Mouse (Mus musculus): ENCODE results near the gene Serhl. TPM values are rescaled to one million over a fixed set of nuclear protein-coding genes. Genes with fewer than 3 reads are reported as not detected.

Serhl gene
- polyA plus RNA-seq, 1 experiment from 2014 or later = 80.1 TPM

- no peak for ATAC-seq (ENCODE audit: insufficient number of reproducible peaks, insufficient read depth, low FRiP score, low read depth)
- Histone ChIP-seq H3K9me3 (ENCODE audit: control insufficient read depth, low read length) (no peaks in the 10 kb centered on the region), H3K9ac (ENCODE audit: low read length) (no peak overlapping the region), H3K4me1 (ENCODE audit: control insufficient read depth in 2 of 2, insufficient read depth in 2 of 2, low read length in 2 of 2) (0 out of 4 replicates have a peak, but pooled peaks cover 0 to 2% of the 10 kb centered on the region in 2 experiments), H3K27me3 (ENCODE audit: control insufficient read depth, insufficient read depth, low read length) (no peaks in the 10 kb centered on the region), H3K36me3 (ENCODE audit: control insufficient read depth, insufficient read depth, low read length) (peaks cover 78% of the 10 kb centered on the region), H3K27ac (replicated peaks in 1 of 2; ENCODE audit: control insufficient read depth in 1 of 2, insufficient read depth in 1 of 2, low read depth in 2 of 2, low read length in 2 of 2) (no peak overlapping the region), H3K4me3 (ENCODE audit: control insufficient read depth in 1 of 2, insufficient read depth in 1 of 2, low read depth in 1 of 2, low read length in 2 of 2) (no peak overlapping the region), H3K4me2 (ENCODE audit: low read length) (no peak overlapping the region)
- WGBS = 69% methylated on average over 11 of the region's 11 CpGs
These were observed 67.8 kb downstream of the Serhl start for GRCm38 (mm10) chr15:83156929-83157666.

GRCm38 (mm10) chr15:83157667-83158064 lies 68.4 kb downstream of the Serhl start:
- ATAC-seq (ENCODE audit: insufficient number of reproducible peaks, insufficient read depth, low FRiP score, low read depth) = no peak
- Histone ChIP-seq H3K9me3 (ENCODE audit: control insufficient read depth, low read length) (no peaks in the 10 kb centered on the region), H3K36me3 (ENCODE audit: control insufficient read depth, insufficient read depth, low read length) (peaks cover 83% of the 10 kb centered on the region), H3K4me2 (ENCODE audit: low read length) (no peak overlapping the region), H3K9ac (ENCODE audit: low read length) (no peak overlapping the region), H3K27me3 (ENCODE audit: control insufficient read depth, insufficient read depth, low read length) (no peaks in the 10 kb centered on the region), H3K27ac (replicated peaks in 1 of 2; ENCODE audit: control insufficient read depth in 1 of 2, insufficient read depth in 1 of 2, low read depth in 2 of 2, low read length in 2 of 2) (no peak overlapping the region), H3K4me1 (ENCODE audit: control insufficient read depth in 2 of 2, insufficient read depth in 2 of 2, low read length in 2 of 2) (0 out of 4 replicates have a peak, but pooled peaks cover 0 to 2% of the 10 kb centered on the region in 2 experiments), H3K4me3 (ENCODE audit: control insufficient read depth in 1 of 2, insufficient read depth in 1 of 2, low read depth in 1 of 2, low read length in 2 of 2) (no peak overlapping the region)
- 96% methylated on average over 6 of the region's 6 CpGs for WGBS

GRCm38 (mm10) chr15:83158587-83159160 lies 69.4 kb downstream of the Serhl start:
- H3K36me3 ChIP-seq (ENCODE audit: control insufficient read depth, insufficient read depth, low read length) = peaks cover 80% of the 10 kb centered on the region
- WGBS = 88% methylated on average over 7 of the region's 7 CpGs

GRCm38 (mm10) chr15:83159823-83160222 lies 70.5 kb downstream of the Serhl start:
- Histone ChIP-seq H3K27ac (replicated peaks in 1 of 2; ENCODE audit: control insufficient read depth in 1 of 2, insufficient read depth in 1 of 2, low read depth in 2 of 2, low read length in 2 of 2) (no peak overlapping the region), H3K4me1 (ENCODE audit: control insufficient read depth in 2 of 2, insufficient read depth in 2 of 2, low read length in 2 of 2) (peaks cover 2 to 3% of the 10 kb centered on the region in 2 experiments; a peak in 3 of 4 replicates), H3K36me3 (ENCODE audit: control insufficient read depth, insufficient read depth, low read length) (peaks cover 72% of the 10 kb centered on the region), H3K9me3 (ENCODE audit: control insufficient read depth, low read length) (no peaks in the 10 kb centered on the region), H3K9ac (ENCODE audit: low read length) (no peak overlapping the region), H3K4me3 (ENCODE audit: control insufficient read depth in 1 of 2, insufficient read depth in 1 of 2, low read depth in 1 of 2, low read length in 2 of 2) (no peak overlapping the region), H3K4me2 (ENCODE audit: low read length) (no peak overlapping the region), H3K27me3 (ENCODE audit: control insufficient read depth, insufficient read depth, low read length) (no peaks in the 10 kb centered on the region)
- ATAC-seq (ENCODE audit: insufficient number of reproducible peaks, insufficient read depth, low FRiP score, low read depth) = no peak
- WGBS = 94% methylated on average over 9 of the region's 9 CpGs

More at GRCm38 (mm10) chr15:83158587-83159160, 69.4 kb downstream of the Serhl start:
- Histone ChIP-seq H3K4me3 (ENCODE audit: control insufficient read depth in 1 of 2, insufficient read depth in 1 of 2, low read depth in 1 of 2, low read length in 2 of 2) (no peak overlapping the region), H3K4me1 (ENCODE audit: control insufficient read depth in 2 of 2, insufficient read depth in 2 of 2, low read length in 2 of 2) (0 out of 4 replicates have a peak, but pooled peaks cover 0 to 2% of the 10 kb centered on the region in 2 experiments), H3K27ac (replicated peaks in 1 of 2; ENCODE audit: control insufficient read depth in 1 of 2, insufficient read depth in 1 of 2, low read depth in 2 of 2, low read length in 2 of 2) (no peak overlapping the region), H3K4me2 (ENCODE audit: low read length) (no peak overlapping the region), H3K9me3 (ENCODE audit: control insufficient read depth, low read length) (no peaks in the 10 kb centered on the region), H3K9ac (ENCODE audit: low read length) (no peak overlapping the region), H3K27me3 (ENCODE audit: control insufficient read depth, insufficient read depth, low read length) (no peaks in the 10 kb centered on the region)
- ATAC-seq (ENCODE audit: insufficient number of reproducible peaks, insufficient read depth, low FRiP score, low read depth) = no peak

- peaks cover 7 to 8% of the 10 kb centered on the region in 2 experiments for H3K4me1 ChIP-seq (ENCODE audit: control insufficient read depth in 2 of 2, insufficient read depth in 2 of 2, low read length in 2 of 2)
- no peak for ATAC-seq (ENCODE audit: insufficient number of reproducible peaks, insufficient read depth, low FRiP score, low read depth)
- H3K27me3 ChIP-seq (ENCODE audit: control insufficient read depth, insufficient read depth, low read length) = no peaks in the 10 kb centered on the region
- H3K9ac ChIP-seq (ENCODE audit: low read length) = no peak overlapping the region
- no peak overlapping the region for H3K4me2 ChIP-seq (ENCODE audit: low read length)
- H3K36me3 ChIP-seq (ENCODE audit: control insufficient read depth, insufficient read depth, low read length) = peaks cover 69% of the 10 kb centered on the region
- H3K27ac ChIP-seq (replicated peaks in 1 of 2; ENCODE audit: control insufficient read depth in 1 of 2, insufficient read depth in 1 of 2, low read depth in 2 of 2, low read length in 2 of 2) = no peak overlapping the region
- H3K4me3 ChIP-seq (ENCODE audit: control insufficient read depth in 1 of 2, insufficient read depth in 1 of 2, low read depth in 1 of 2, low read length in 2 of 2) = no peak overlapping the region
- 89% methylated on average over 4 of the region's 4 CpGs for WGBS
- no peaks in the 10 kb centered on the region for H3K9me3 ChIP-seq (ENCODE audit: control insufficient read depth, low read length)
These were observed 71.3 kb downstream of the Serhl start for GRCm38 (mm10) chr15:83160561-83160960.

GRCm38 (mm10) chr15:83161062-83161748 lies 71.9 kb downstream of the Serhl start:
- no peak overlapping the region for H3K4me2 ChIP-seq (ENCODE audit: low read length)
- peaks cover 69% of the 10 kb centered on the region for H3K36me3 ChIP-seq (ENCODE audit: control insufficient read depth, insufficient read depth, low read length)
- no peak for ATAC-seq (ENCODE audit: insufficient number of reproducible peaks, insufficient read depth, low FRiP score, low read depth)
- no peak overlapping the region for H3K4me3 ChIP-seq (ENCODE audit: control insufficient read depth in 1 of 2, insufficient read depth in 1 of 2, low read depth in 1 of 2, low read length in 2 of 2)
- H3K9ac ChIP-seq (ENCODE audit: low read length) = no peak overlapping the region
- H3K27me3 ChIP-seq (ENCODE audit: control insufficient read depth, insufficient read depth, low read length) = no peaks in the 10 kb centered on the region
- H3K9me3 ChIP-seq (ENCODE audit: control insufficient read depth, low read length) = no peaks in the 10 kb centered on the region
- 69% methylated on average over 10 of the region's 10 CpGs for WGBS
- no peak overlapping the region for H3K27ac ChIP-seq (replicated peaks in 1 of 2; ENCODE audit: control insufficient read depth in 1 of 2, insufficient read depth in 1 of 2, low read depth in 2 of 2, low read length in 2 of 2)
- peaks cover 9 to 10% of the 10 kb centered on the region in 2 experiments for H3K4me1 ChIP-seq (ENCODE audit: control insufficient read depth in 2 of 2, insufficient read depth in 2 of 2, low read length in 2 of 2)

- Histone ChIP-seq H3K4me2 (ENCODE audit: low read length) (no peak overlapping the region), H3K4me3 (ENCODE audit: control insufficient read depth in 1 of 2, insufficient read depth in 1 of 2, low read depth in 1 of 2, low read length in 2 of 2) (no peak overlapping the region), H3K36me3 (ENCODE audit: control insufficient read depth, insufficient read depth, low read length) (peaks cover 61% of the 10 kb centered on the region), H3K27ac (replicated peaks in 1 of 2; ENCODE audit: control insufficient read depth in 1 of 2, insufficient read depth in 1 of 2, low read depth in 2 of 2, low read length in 2 of 2) (no peak overlapping the region), H3K27me3 (ENCODE audit: control insufficient read depth, insufficient read depth, low read length) (no peaks in the 10 kb centered on the region), H3K9me3 (ENCODE audit: control insufficient read depth, low read length) (no peaks in the 10 kb centered on the region), H3K9ac (ENCODE audit: low read length) (no peak overlapping the region), H3K4me1 (ENCODE audit: control insufficient read depth in 2 of 2, insufficient read depth in 2 of 2, low read length in 2 of 2) (peaks cover 17% of the 10 kb centered on the region in 2 experiments)
- WGBS = 96% methylated on average over 4 of the region's 4 CpGs
- no peak for ATAC-seq (ENCODE audit: insufficient number of reproducible peaks, insufficient read depth, low FRiP score, low read depth)
These were observed 72.7 kb downstream of the Serhl start for GRCm38 (mm10) chr15:83162001-83162400.
